Mouse (Mus musculus) cerebellum, postnatal 10 days (tissue): ENCODE data around the gene Kcnmb1.
A peak's percentile ranks its signal among the peaks of the same experiment; 100 is the strongest.

Experiments
- DNase-seq, 2 experiments: peaks; one replicate each; pipeline ENCODE4 v3.0.0; 2021; ENCODE audit warnings: mixed read lengths in 2 of 2

The Kcnmb1 gene

GRCm38 (mm10) chr11:34002593-34002965 is 39.8 kb downstream of the Kcnmb1 start:
- no peak for DNase-seq

- DNase-seq: no peak
Observed at GRCm38 (mm10) chr11:34007616-34008015, 44.8 kb downstream of the Kcnmb1 start.

GRCm38 (mm10) chr11:34008214-34008613 is 45.4 kb downstream of the Kcnmb1 start:
- no peak for DNase-seq

- peak; percentile 79 to 81 for DNase-seq
Observed at GRCm38 (mm10) chr11:34008702-34009101, 45.9 kb downstream of the Kcnmb1 start.

- no peak for DNase-seq
Observed at GRCm38 (mm10) chr11:34009316-34010087, 46.7 kb downstream of the Kcnmb1 start.

- DNase-seq: no peak
Observed at GRCm38 (mm10) chr11:34010133-34010858, 47.5 kb downstream of the Kcnmb1 start.

- no peak for DNase-seq
Observed at GRCm38 (mm10) chr11:34010859-34011172, 48.0 kb downstream of the Kcnmb1 start.

GRCm38 (mm10) chr11:34012007-34012652 is 49.3 kb downstream of the Kcnmb1 start:
- DNase-seq: no peak
